Mouse (Mus musculus) cerebellum, adult 9-11 months (tissue): ENCODE data around the gene Lce1d.

ENCODE experiments used
- DNase-seq: peaks from one replicate; pipeline ENCODE4 v3.0.0; 2022

Lce1d gene

DNA sequence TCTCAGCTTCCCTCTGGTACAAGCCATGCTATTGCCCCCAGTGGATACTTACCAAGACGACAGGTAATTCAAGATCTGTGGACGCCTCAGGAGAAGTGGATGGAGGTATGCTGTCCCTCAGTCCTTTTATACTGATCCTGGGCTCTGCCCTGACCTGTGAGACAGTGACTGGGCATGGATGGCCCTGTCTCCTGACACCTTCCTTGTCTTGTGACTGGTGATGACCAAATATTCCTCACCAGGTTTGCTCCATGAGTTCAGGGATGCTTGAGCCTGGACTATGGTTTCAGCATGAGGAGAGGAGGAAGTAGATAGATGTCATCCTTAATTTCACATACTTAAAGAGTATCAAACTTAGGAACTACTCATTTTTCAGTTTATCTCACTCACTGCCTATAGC, at the start of gene Lce1d:
Gene Lce1d, minus strand, starts transcription at position 101 of the 400 bp plus-strand sequence.
- no peak for DNase-seq

GRCm38 (mm10) chr3:92722631-92723030, 35.6 kb upstream of the Lce1d start:
- DNase-seq = no peak

- no peak for DNase-seq
Measured at GRCm38 (mm10) chr3:92720250-92720649, 33.2 kb upstream of the Lce1d start, which contains the start of gene Lce1f. Gene Lce1f (minus strand): TSS chr3:92720350.

DNA sequence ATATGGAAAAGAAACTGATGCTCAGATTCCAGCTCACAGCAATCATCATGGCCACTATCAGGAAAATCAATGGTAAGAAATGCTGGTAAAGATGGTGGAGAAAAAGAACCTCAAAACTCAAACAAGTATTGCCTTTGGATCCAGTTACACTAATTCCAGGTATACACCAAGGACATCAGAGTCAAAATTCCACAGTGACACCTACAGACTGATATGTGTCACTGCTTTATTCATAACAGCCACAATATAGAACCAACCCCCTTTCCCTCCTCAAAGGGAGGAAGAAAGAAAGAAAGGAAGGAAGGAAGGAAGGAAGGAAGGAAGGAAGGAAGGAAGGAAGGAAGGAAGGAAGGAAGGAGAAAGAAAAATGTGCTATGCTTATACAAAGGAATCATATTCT, 28.1 kb upstream of the Lce1d start:
- DNase-seq = no peak

DNA sequence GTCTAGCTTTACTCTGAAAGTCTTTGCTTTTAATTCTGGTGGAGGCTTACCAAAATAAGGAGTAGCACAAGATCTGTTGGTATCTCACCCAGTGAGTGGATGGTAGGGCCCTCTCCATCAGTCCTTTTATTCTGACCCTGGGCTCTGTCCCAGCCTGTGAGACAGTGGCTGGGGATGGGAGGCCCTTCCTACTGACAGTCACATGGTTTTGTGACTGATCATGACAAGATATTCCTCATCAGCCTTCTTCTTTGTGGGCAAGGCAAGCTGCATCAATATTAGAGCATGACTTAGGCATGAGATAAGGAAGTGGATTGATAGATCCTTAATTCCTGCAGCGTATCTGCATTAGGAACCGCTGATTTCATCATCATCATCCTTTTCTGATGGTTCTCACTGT, 22.0 kb upstream of the Lce1d start, which contains the start of gene Lce1e:
Gene Lce1e, minus strand, starts transcription at position 101 of the 400 bp plus-strand sequence.
- DNase-seq = no peak

GRCm38 (mm10) chr3:92694613-92695012, 7.6 kb upstream of the Lce1d start:
- DNase-seq = no peak

- no peak for DNase-seq
Measured at GRCm38 (mm10) chr3:92691688-92692087, 4.7 kb upstream of the Lce1d start.

GRCm38 (mm10) chr3:92689154-92689553, 2.1 kb upstream of the Lce1d start:
- peak; percentile 34 for DNase-seq

DNA sequence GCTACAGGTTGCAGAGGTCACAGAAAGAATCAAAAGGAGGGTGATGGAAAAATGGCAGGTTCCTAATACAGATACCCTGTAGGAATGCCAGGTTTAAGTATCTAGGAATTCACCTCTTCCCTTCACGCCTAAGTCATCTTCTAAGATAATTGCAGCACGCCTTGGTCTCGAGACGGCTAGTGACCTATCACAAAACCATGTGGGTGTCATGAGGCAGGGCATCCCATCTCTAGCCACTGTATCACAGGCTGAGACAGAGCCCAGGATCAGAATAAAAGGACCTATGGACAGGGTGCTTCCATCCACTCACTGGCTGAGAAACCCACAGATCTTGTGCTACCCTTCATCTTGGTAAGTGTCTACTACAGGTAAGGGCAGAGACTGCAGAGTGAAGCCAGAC, 8.1 kb downstream of the Lce1d start, which contains the start of gene Lce1c:
Gene Lce1c, plus strand, starts transcription at position 301 of the 400 bp plus-strand sequence.
- DNase-seq = no peak

- no peak for DNase-seq
Measured at GRCm38 (mm10) chr3:92670215-92670614, 16.8 kb downstream of the Lce1d start, which contains the start of gene Lce1a2. Gene Lce1a2 (minus strand): TSS chr3:92670315.

GRCm38 (mm10) chr3:92656826-92657225, 30.2 kb downstream of the Lce1d start, which contains the start of gene Lce1b:
Gene Lce1b (minus strand): TSS chr3:92656926.
- DNase-seq = no peak

DNA sequence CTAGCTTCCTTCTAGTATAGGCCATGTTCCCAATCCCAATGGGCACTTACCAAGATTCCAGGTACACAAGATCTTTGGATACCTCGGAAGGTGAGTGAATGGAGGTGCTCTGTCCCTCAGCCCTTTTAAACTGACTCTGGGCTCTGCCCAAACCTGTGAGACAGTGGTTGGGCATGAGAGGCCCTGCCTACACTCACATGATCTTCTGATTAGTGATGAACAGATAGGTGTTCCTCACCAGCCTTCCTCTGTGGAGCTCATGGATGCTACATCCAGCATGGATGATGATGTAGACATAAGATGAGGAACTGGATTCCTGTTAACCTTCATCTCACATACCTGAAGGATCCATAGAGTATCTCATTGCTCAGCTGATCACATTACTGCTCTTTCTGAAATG, 38.8 kb downstream of the Lce1d start, which contains the start of gene Lce1a1:
Gene Lce1a1, minus strand, starts transcription at position 101 of the 400 bp plus-strand sequence.
- no peak for DNase-seq

DNA sequence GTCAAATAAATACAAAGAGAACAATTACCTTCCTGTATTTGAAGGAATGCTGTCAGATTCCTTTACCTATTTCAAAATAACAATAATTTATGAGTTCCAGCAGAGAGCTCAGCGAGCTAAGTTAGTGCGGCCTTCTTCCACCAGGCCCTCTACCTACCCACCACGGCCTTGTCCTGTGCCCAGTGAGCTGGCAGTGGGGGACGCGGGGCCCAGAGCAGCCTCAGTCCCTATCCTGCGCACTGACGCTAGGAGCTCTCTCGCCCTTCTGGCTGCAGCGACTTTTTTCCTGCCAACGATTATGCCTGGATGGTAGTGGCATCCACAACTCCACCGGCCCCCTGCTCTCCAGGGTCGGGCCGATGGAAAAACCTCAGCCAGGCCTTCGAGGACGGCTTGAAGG, 47.2 kb downstream of the Lce1d start:
- DNase-seq = no peak

DNA sequence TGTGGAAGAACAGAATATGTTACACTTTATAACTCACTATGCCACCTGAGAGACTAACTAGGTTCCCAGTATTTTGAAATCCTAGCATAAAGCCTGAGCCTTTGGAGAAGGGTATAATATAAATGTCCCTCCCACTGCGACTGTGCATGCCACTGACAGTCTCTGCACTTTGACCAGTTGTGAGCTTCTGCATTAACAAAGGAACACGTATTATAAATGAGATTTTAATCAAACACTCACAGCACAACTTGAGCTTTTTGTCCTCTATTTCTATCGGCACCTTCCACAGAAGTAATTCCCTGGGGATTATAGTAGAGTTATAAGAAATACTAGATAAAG, 48.4 kb downstream of the Lce1d start:
- DNase-seq = no peak

DNA sequence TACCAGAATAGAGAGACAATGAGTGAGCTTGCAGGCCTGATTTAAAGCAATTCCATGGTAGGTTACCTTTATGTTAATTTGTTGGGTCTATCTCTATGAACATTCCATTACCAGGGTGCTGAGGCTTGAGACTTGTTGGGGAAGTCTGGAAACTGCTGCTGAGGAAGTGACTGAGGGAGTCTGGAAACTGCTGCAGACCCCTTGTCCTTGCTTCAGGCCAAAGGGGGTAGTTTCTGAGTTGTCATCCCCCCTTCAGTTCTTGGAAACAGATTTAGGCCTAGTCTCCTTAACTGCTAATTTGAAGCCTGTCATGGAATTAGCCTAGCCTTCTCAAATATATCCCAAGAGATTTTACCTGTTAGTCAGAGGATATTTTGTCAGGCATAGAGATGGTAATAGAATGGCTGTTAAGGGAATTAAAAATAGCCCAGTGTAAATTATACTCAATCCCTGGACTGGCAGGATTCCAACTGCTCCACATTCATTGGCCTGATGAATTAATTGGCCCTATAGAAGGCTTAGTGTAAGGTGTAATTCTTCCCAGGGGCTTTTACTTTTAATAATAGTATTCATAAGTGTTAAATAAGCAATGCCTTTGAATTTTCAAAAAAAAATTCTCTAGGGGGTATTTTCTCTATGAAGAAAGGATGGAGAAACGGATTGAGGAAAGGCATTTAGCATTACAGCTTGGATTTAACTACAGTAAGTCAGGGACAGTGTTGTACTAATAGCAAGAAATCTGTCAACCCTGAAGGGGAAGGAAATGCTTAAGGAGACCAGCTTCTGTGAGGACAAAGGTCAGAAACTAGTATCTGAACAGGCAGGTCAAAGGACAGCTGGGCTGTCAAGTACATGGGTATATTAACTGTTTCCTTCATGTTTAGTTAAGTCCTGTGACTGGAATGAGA, 49.0 kb downstream of the Lce1d start:
- no peak for DNase-seq
